Mouse (Mus musculus) large intestine, adult 2 months (tissue): Measurements from ENCODE around the gene Per1. TPM values are rescaled to one million over a fixed set of nuclear protein-coding genes. Genes with fewer than 3 reads are reported as not detected.
"Not testable (repeated sequence)": the region's sequence is repeated elsewhere in the genome, so short reads cannot be mapped to it uniquely, and the experiment has no call there.

ENCODE experiments used
- DNase-seq: peaks from one replicate; pipeline ENCODE4 v3.0.0-alpha.2; 2012; ENCODE audit warnings: low read depth, low spot score
- whole genome bisulfite sequencing: fragments of 180-500 bp; shearing (Covaris S2); methylation state at CpG from one replicate; pipeline ENCODE4 v1.1.7; 2018; 5-methylcytosine and 5-hydroxymethylcytosine counted together
- polyA plus RNA-seq: library from polyadenylated mRNA; depleted of rRNA; stranded (reverse); fragments of >200 nt; gene quantifications from 2 replicates; pipeline ENCODE4 v1.2.3, GENCODE M21; 2012

Per1 gene
- polyA plus RNA-seq, 1 experiment: 6.1 TPM

GRCm38 (mm10) chr11:69078041-69078440 is 17.0 kb upstream of the Per1 start:
- DNase-seq: no peak
- 63% methylated on average over 6 of the region's 6 CpGs for WGBS

GRCm38 (mm10) chr11:69078805-69079438 is 16.1 kb upstream of the Per1 start:
- WGBS: 54% methylated on average over 5 of the region's 5 CpGs

GRCm38 (mm10) chr11:69080102-69080854 is 14.7 kb upstream of the Per1 start:
- DNase-seq: no peak

More at GRCm38 (mm10) chr11:69078805-69079438, 16.1 kb upstream of the Per1 start:
- no peak for DNase-seq

GRCm38 (mm10) chr11:69080855-69081222 is 14.2 kb upstream of the Per1 start:
- WGBS: 91% methylated on average over 8 of the region's 8 CpGs
- DNase-seq: no peak

More at GRCm38 (mm10) chr11:69080102-69080854, 14.7 kb upstream of the Per1 start:
- WGBS: 47% methylated on average over 15 of the region's 15 CpGs

GRCm38 (mm10) chr11:69081613-69082012 is 13.4 kb upstream of the Per1 start:
- DNase-seq: no peak
- WGBS: 60% methylated on average over 7 of the region's 7 CpGs

- no peak for DNase-seq
- 51% methylated on average over 6 of the region's 6 CpGs for WGBS
These were observed 9.4 kb upstream of the Per1 start for GRCm38 (mm10) chr11:69085608-69086007.

- WGBS: 37% methylated on average over 6 of the region's 6 CpGs
- no peak for DNase-seq
These were observed 8.6 kb upstream of the Per1 start for GRCm38 (mm10) chr11:69086390-69086789.

- 67% methylated on average over 4 of the region's 4 CpGs for WGBS
- DNase-seq: no peak
These were observed 7.9 kb upstream of the Per1 start for GRCm38 (mm10) chr11:69087082-69087481.

GRCm38 (mm10) chr11:69087597-69087996 is 7.4 kb upstream of the Per1 start:
- 81% methylated on average over 2 of the region's 2 CpGs for WGBS
- no peak for DNase-seq

GRCm38 (mm10) chr11:69088103-69088855 is 6.7 kb upstream of the Per1 start, which contains the start of gene Vamp2:
Gene Vamp2 (plus strand): TSS chr11:69088490.
- no peak for DNase-seq

GRCm38 (mm10) chr11:69088856-69089615 is 6.0 kb upstream of the Per1 start:
- no peak for DNase-seq
- 5% methylated on average over 25 of the region's 25 CpGs for WGBS

More at GRCm38 (mm10) chr11:69088103-69088855, 6.7 kb upstream of the Per1 start, which contains the start of gene Vamp2:
- WGBS: under 1% methylated on average over 55 of the region's 67 CpGs

GRCm38 (mm10) chr11:69089616-69090290 is 5.3 kb upstream of the Per1 start:
- no peak for DNase-seq
- WGBS: 68% methylated on average over 12 of the region's 12 CpGs

GRCm38 (mm10) chr11:69090367-69090766 is 4.7 kb upstream of the Per1 start:
- DNase-seq: no peak
- WGBS: 51% methylated on average over 6 of the region's 6 CpGs

- 63% methylated on average over 7 of the region's 7 CpGs for WGBS
- DNase-seq: no peak
These were observed 3.2 kb upstream of the Per1 start for GRCm38 (mm10) chr11:69091566-69092385.

- DNase-seq: no peak
- 2% methylated on average over 3 of the region's 3 CpGs for WGBS
These were observed 2.6 kb upstream of the Per1 start for GRCm38 (mm10) chr11:69092386-69092751.

GRCm38 (mm10) chr11:69092871-69093270 is 2.1 kb upstream of the Per1 start:
- 53% methylated on average over 4 of the region's 4 CpGs for WGBS
- no peak for DNase-seq

- DNase-seq: not testable (repeated sequence)
- 81% methylated on average over 7 of the region's 7 CpGs for WGBS
These were observed 1.2 kb upstream of the Per1 start for GRCm38 (mm10) chr11:69093856-69094255.

GRCm38 (mm10) chr11:69095511-69096231 is 654 bp downstream of the Per1 start:
- WGBS: under 1% methylated on average over 27 of the region's 27 CpGs
- DNase-seq: no peak
